In genomic region chr6:148727871-148728524, GRCm38 (mm10) we compare ENCODE assay signal across 14 mouse cellular contexts.
DNase-seq lines count a peak whose midpoint lies in the region; ATAC-seq and TF ChIP-seq lines count a peak whose summit lies in the region.
"Had no signal": no experiment of that assay in that cellular context is flagged by ENCODE, and none has a peak within 500 bp of the region (broad histone marks: within the 10 kb centered on the region; RNA-seq: fewer than 3 reads in every experiment).

No protein-coding gene starts in this region.

- H3K9ac ChIP-seq in forebrain, postnatal 0 days = peak overlapping the region; percentile 14; the same call in 1 of the 2 replicates
- no peak overlapping the region for H3K9ac ChIP-seq in forebrain, embryonic 11.5 days (ENCODE audit: low read length)
- no peak overlapping the region for H3K9ac ChIP-seq in limb, embryonic 12.5 days (replicated peaks)
- no peak overlapping the region for H3K9ac ChIP-seq in hindbrain, postnatal 0 days (replicated peaks; ENCODE audit: low read length)
- H3K9ac ChIP-seq in heart, embryonic 11.5 days (ENCODE audit: low read depth, low read length) = no peak overlapping the region
- H3K9ac ChIP-seq: stomach, embryonic 15.5 days had no signal

- WGBS in forebrain, postnatal 0 days = 39% methylated on average over 6 of the region's 6 CpGs
- 70% methylated on average over 6 of the region's 6 CpGs for WGBS in forebrain, embryonic 11.5 days
- WGBS in limb, embryonic 12.5 days = 48% methylated on average over 6 of the region's 6 CpGs
- WGBS in limb, embryonic 10.5 days = 63% methylated on average over 6 of the region's 6 CpGs
- WGBS in hindbrain, postnatal 0 days = 40% methylated on average over 6 of the region's 6 CpGs
- 67% methylated on average over 6 of the region's 6 CpGs for WGBS in heart, embryonic 11.5 days (ENCODE audit: insufficient replicate concordance)

- no peak for DNase-seq in forebrain, postnatal 0 days
- no peak for DNase-seq in forebrain, embryonic 11.5 days (ENCODE audit: low spot score)
- no peak for DNase-seq in limb, embryonic 10.5 days (ENCODE audit: low spot score)
- DNase-seq in NIH3T3 (ENCODE audit: low read depth) = peak; percentile 31
- DNase-seq in hindbrain, postnatal 0 days (ENCODE audit: low spot score) = peak; percentile 30
- no peak for DNase-seq in layer of hippocampus, adult 8-10 months (ENCODE audit: low spot score in 2 of 2)
- DNase-seq: cerebellum, postnatal 36 days; heart, adult 2 months; heart, postnatal 4 days; right cerebral cortex, postnatal 14 days; thymus, postnatal 4 days had no signal

- H3K4me2 ChIP-seq in forebrain, postnatal 0 days (ENCODE audit: low read depth) = no peak overlapping the region
- no peak overlapping the region for H3K4me2 ChIP-seq in forebrain, embryonic 11.5 days (ENCODE audit: low read depth, low read length, severe bottlenecking)
- H3K4me2 ChIP-seq in limb, embryonic 12.5 days = no peak overlapping the region
- no peak overlapping the region for H3K4me2 ChIP-seq in hindbrain, postnatal 0 days (ENCODE audit: low read depth, low read length)
- no peak overlapping the region for H3K4me2 ChIP-seq in heart, embryonic 11.5 days
- H3K4me2 ChIP-seq: stomach, embryonic 15.5 days had no signal

- no peaks in the 10 kb centered on the region for H3K36me3 ChIP-seq in forebrain, postnatal 0 days (ENCODE audit: insufficient read depth)
- no peaks in the 10 kb centered on the region for H3K36me3 ChIP-seq in forebrain, embryonic 11.5 days (ENCODE audit: control insufficient read depth, insufficient read depth, low read length)
- no peaks in the 10 kb centered on the region for H3K36me3 ChIP-seq in limb, embryonic 12.5 days
- no peaks in the 10 kb centered on the region for H3K36me3 ChIP-seq in limb, embryonic 10.5 days
- no peaks in the 10 kb centered on the region for H3K36me3 ChIP-seq in hindbrain, postnatal 0 days (ENCODE audit: insufficient read depth, low read length)
- no peaks in the 10 kb centered on the region for H3K36me3 ChIP-seq in heart, embryonic 11.5 days (ENCODE audit: control insufficient read depth, insufficient read depth, low read length)
- H3K36me3 ChIP-seq: stomach, embryonic 15.5 days had no signal

- peak; percentile 66 for ATAC-seq in forebrain, postnatal 0 days
- ATAC-seq in forebrain, embryonic 11.5 days (replicated peaks; ENCODE audit: low FRiP score) = no peak
- no peak for ATAC-seq in limb, embryonic 12.5 days (ENCODE audit: insufficient number of reproducible peaks, insufficient read depth, low FRiP score, low TSS enrichment, low read depth)
- ATAC-seq in hindbrain, postnatal 0 days = peak; percentile 68
- ATAC-seq in heart, embryonic 11.5 days (replicated peaks; ENCODE audit: insufficient number of reproducible peaks, low FRiP score, low TSS enrichment) = no peak

- H3K27me3 ChIP-seq in forebrain, postnatal 0 days (ENCODE audit: insufficient read depth, low read length) = no peaks in the 10 kb centered on the region
- no peaks in the 10 kb centered on the region for H3K27me3 ChIP-seq in forebrain, embryonic 11.5 days (ENCODE audit: control insufficient read depth, insufficient read depth, low read length)
- no peaks in the 10 kb centered on the region; the same call in 1 of the 2 replicates for H3K27me3 ChIP-seq in limb, embryonic 12.5 days
- H3K27me3 ChIP-seq in limb, embryonic 10.5 days (ENCODE audit: low read depth, poor library complexity, severe bottlenecking) = 0 out of 2 replicates have a peak, but pooled peaks cover 3% of the 10 kb centered on the region
- H3K27me3 ChIP-seq in hindbrain, postnatal 0 days (ENCODE audit: insufficient read depth, low read length) = no peaks in the 10 kb centered on the region
- H3K27me3 ChIP-seq in heart, embryonic 11.5 days (ENCODE audit: control insufficient read depth, insufficient read depth, low read length) = no peaks in the 10 kb centered on the region
- H3K27me3 ChIP-seq: stomach, embryonic 15.5 days had no signal

- TF ChIP-seq CTCF in forebrain, postnatal 0 days (IDR thresholded peaks at IDR 0.05; ENCODE audit: low read depth) = no peak
- TF ChIP-seq CTCF in hindbrain, postnatal 0 days (IDR thresholded peaks at IDR 0.05; ENCODE audit: low read depth) = no peak

- H3K9me3 ChIP-seq in forebrain, postnatal 0 days (ENCODE audit: low read length) = no peaks in the 10 kb centered on the region
- H3K9me3 ChIP-seq in forebrain, embryonic 11.5 days (ENCODE audit: control insufficient read depth, low read length) = no peaks in the 10 kb centered on the region
- no peaks in the 10 kb centered on the region for H3K9me3 ChIP-seq in limb, embryonic 12.5 days
- H3K9me3 ChIP-seq in limb, embryonic 10.5 days (replicated peaks) = no peaks in the 10 kb centered on the region
- no peaks in the 10 kb centered on the region for H3K9me3 ChIP-seq in hindbrain, postnatal 0 days (ENCODE audit: low read length)
- H3K9me3 ChIP-seq in heart, embryonic 11.5 days (replicated peaks; ENCODE audit: control insufficient read depth, low read length) = no peaks in the 10 kb centered on the region
- H3K9me3 ChIP-seq: stomach, embryonic 15.5 days had no signal

- peaks cover 3% of the 10 kb centered on the region; the same call in 1 of the 2 replicates for H3K4me1 ChIP-seq in forebrain, postnatal 0 days (ENCODE audit: insufficient read depth)
- no peaks in the 10 kb centered on the region for H3K4me1 ChIP-seq in forebrain, embryonic 11.5 days (replicated peaks; ENCODE audit: control insufficient read depth, insufficient read depth, low read length)
- peaks cover 17% of the 10 kb centered on the region; the same call in 1 of the 2 replicates for H3K4me1 ChIP-seq in limb, embryonic 12.5 days (replicated peaks)
- H3K4me1 ChIP-seq in limb, embryonic 10.5 days = peaks cover 19% of the 10 kb centered on the region
- H3K4me1 ChIP-seq in hindbrain, postnatal 0 days (ENCODE audit: insufficient read depth, low read length) = peaks cover 5% of the 10 kb centered on the region; the same call in 1 of the 2 replicates
- no peaks in the 10 kb centered on the region for H3K4me1 ChIP-seq in heart, embryonic 11.5 days (ENCODE audit: control insufficient read depth, insufficient read depth, low read length)
- H3K4me1 ChIP-seq: stomach, embryonic 15.5 days had no signal

- H3K4me3 ChIP-seq in forebrain, postnatal 0 days (ENCODE audit: low read depth, low read length) = no peak overlapping the region
- no peak overlapping the region for H3K4me3 ChIP-seq in forebrain, embryonic 11.5 days (ENCODE audit: low read depth, low read length)
- H3K4me3 ChIP-seq in limb, embryonic 12.5 days (replicated peaks) = no peak overlapping the region
- no peak overlapping the region for H3K4me3 ChIP-seq in limb, embryonic 10.5 days
- no peak overlapping the region for H3K4me3 ChIP-seq in hindbrain, postnatal 0 days (ENCODE audit: low read length)
- no peak overlapping the region for H3K4me3 ChIP-seq in heart, embryonic 11.5 days (ENCODE audit: low read depth, low read length)
- H3K4me3 ChIP-seq: heart, adult 2 months; stomach, embryonic 15.5 days had no signal

- H3K27ac ChIP-seq in forebrain, postnatal 0 days (ENCODE audit: low read depth, low read length) = peak overlapping the region; percentile 64
- H3K27ac ChIP-seq in forebrain, embryonic 11.5 days (ENCODE audit: low read depth, low read length) = no peak overlapping the region
- H3K27ac ChIP-seq in limb, embryonic 12.5 days = peak overlapping the region; percentile 7; the same call in 1 of the 2 replicates
- H3K27ac ChIP-seq in limb, embryonic 10.5 days = no peak overlapping the region
- peak overlapping the region; percentile 2 for H3K27ac ChIP-seq in hindbrain, postnatal 0 days
- H3K27ac ChIP-seq in heart, embryonic 11.5 days (ENCODE audit: low read depth, low read length) = no peak overlapping the region
- H3K27ac ChIP-seq: heart, adult 2 months; stomach, embryonic 15.5 days had no signal

Comparison
In these comparisons a context has a peak if more than half of its experiments do, and no peak if none do; other contexts are left out.
1. ATAC-seq: peak in forebrain, postnatal 0 days (single experiment) and hindbrain, postnatal 0 days (single experiment); none in forebrain, embryonic 11.5 days (single experiment), limb, embryonic 12.5 days (single experiment) and heart, embryonic 11.5 days (single experiment).
2. H3K27ac ChIP-seq: peak in forebrain, postnatal 0 days (single experiment), limb, embryonic 12.5 days (single experiment) and hindbrain, postnatal 0 days (single experiment); none in forebrain, embryonic 11.5 days (single experiment), limb, embryonic 10.5 days (single experiment) and heart, embryonic 11.5 days (single experiment).
3. DNase-seq: peak in NIH3T3 (single experiment) and hindbrain, postnatal 0 days (single experiment); none in forebrain, postnatal 0 days (single experiment), forebrain, embryonic 11.5 days (single experiment), limb, embryonic 10.5 days (single experiment) and layer of hippocampus, adult 8-10 months (0 of 2).